7 mouse cellular contexts compared by ENCODE assay signal in the genomic region with DNA sequence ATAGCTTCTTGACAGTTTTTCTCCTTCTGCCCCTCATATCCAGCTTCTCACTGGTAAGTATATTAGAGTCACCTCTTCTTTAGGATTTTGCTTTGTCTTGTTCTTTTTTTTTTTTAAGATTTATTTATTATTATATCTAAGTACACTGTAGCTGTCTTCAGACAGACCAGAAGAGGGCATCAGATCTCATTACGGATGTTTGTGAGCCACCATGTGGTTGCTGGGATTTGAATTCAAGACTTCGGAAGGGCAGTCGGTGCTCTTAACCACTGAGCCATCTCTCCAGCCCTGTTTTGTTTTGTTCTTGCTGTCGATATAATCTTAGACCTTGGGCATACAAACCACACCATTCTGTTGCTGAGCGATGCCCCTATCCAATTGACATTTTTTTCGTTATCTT. TPM values are rescaled to one million over a fixed set of nuclear protein-coding genes. Genes with fewer than 3 reads are reported as not detected.
A peak's percentile ranks its signal among the peaks of the same experiment; 100 is the strongest.
DNase-seq lines count a peak whose midpoint lies in the region; ATAC-seq and TF ChIP-seq lines count a peak whose summit lies in the region.
"Not testable (repeated sequence)": the region's sequence is repeated elsewhere in the genome, so short reads cannot be mapped to it uniquely, and the experiment has no call there.

A gene (minus strand): TSS at position 155 of the 400 bp plus-strand sequence.

- not testable (repeated sequence) for H3K27me3 ChIP-seq in embryonic facial prominence, embryonic 10.5 days (replicated peaks; ENCODE audit: low read depth, poor library complexity, severe bottlenecking); hindbrain, embryonic 13.5 days; neural tube, embryonic 11.5 days (ENCODE audit: control insufficient read depth, insufficient read depth, low read length)

- H3K36me3 ChIP-seq in embryonic facial prominence, embryonic 10.5 days (replicated peaks): peaks cover 26% of the 10 kb centered on the region
- not testable (repeated sequence) for H3K36me3 ChIP-seq in hindbrain, embryonic 13.5 days; neural tube, embryonic 11.5 days (ENCODE audit: control insufficient read depth, insufficient read depth, low read length)

- intact Hi-C loops in gastrocnemius, postnatal 36 days (cut with DNase I): loop anchor here (2.0 to 5.0 kb wide), 2 partner anchors 36 to 74 kb away; a partner anchor contains a TSS

- peak within 1 kb of the TSS; percentile 64 for H3K4me2 ChIP-seq in hindbrain, embryonic 13.5 days
- peak within 1 kb of the TSS; percentile 46 for H3K4me2 ChIP-seq in neural tube, embryonic 11.5 days (ENCODE audit: low read depth)

- H3K9ac ChIP-seq in hindbrain, embryonic 13.5 days: peak within 1 kb of the TSS; percentile 82
- H3K9ac ChIP-seq in neural tube, embryonic 11.5 days (ENCODE audit: low read length): peak within 1 kb of the TSS; percentile 62

- 38% methylated on average over 6 of the region's 6 CpGs for WGBS in embryonic facial prominence, embryonic 10.5 days
- 39% methylated on average over 6 of the region's 6 CpGs for WGBS in hindbrain, embryonic 13.5 days
- WGBS in lung, adult 2 months: 21% methylated on average over 6 of the region's 6 CpGs
- 38% methylated on average over 6 of the region's 6 CpGs for WGBS in neural tube, embryonic 11.5 days

- H3K4me3 ChIP-seq in embryonic facial prominence, embryonic 10.5 days: peak within 1 kb of the TSS; percentile 68
- H3K4me3 ChIP-seq in hindbrain, embryonic 13.5 days: peak within 1 kb of the TSS; percentile 64
- H3K4me3 ChIP-seq in lung, adult 2 months (replicated peaks; ENCODE audit: extremely low read depth, low read depth, low read length): peak within 1 kb of the TSS; percentile 90
- H3K4me3 ChIP-seq in neural tube, embryonic 11.5 days (ENCODE audit: low read depth, low read length): peak within 1 kb of the TSS; percentile 69

- DNase-seq in embryonic facial prominence, embryonic 10.5 days (ENCODE audit: low spot score); gastrocnemius, postnatal 36 days; lung, adult 2 months; neural tube, embryonic 11.5 days (ENCODE audit: low spot score): not testable (repeated sequence)
- peak in 1 of 2 experiments; percentile 41 for DNase-seq in layer of hippocampus, postnatal 14 days (ENCODE audit: low spot score in 2 of 2)

- peak; percentile 4 for ATAC-seq in activated CD4-positive, CD25-positive, alpha-beta regulatory T cell, adult 4 months
- ATAC-seq in hindbrain, embryonic 13.5 days (ENCODE audit: low FRiP score): peak; percentile 23
- 0 out of 2 replicates have a peak, but pooled peaks have one; percentile 10 for ATAC-seq in neural tube, embryonic 11.5 days (ENCODE audit: insufficient read depth, low FRiP score, low TSS enrichment)

- H3K4me1 ChIP-seq in embryonic facial prominence, embryonic 10.5 days: peaks cover 13% of the 10 kb centered on the region
- peaks cover 21% of the 10 kb centered on the region for H3K4me1 ChIP-seq in hindbrain, embryonic 13.5 days (replicated peaks)
- not testable (repeated sequence) for H3K4me1 ChIP-seq in lung, adult 2 months (ENCODE audit: control insufficient read depth, insufficient read depth, low read length); neural tube, embryonic 11.5 days (ENCODE audit: control insufficient read depth, insufficient read depth, low read length)

- peak within 1 kb of the TSS; percentile 82 for H3K27ac ChIP-seq in embryonic facial prominence, embryonic 10.5 days (replicated peaks)
- peak within 1 kb of the TSS; percentile 84 for H3K27ac ChIP-seq in hindbrain, embryonic 13.5 days
- H3K27ac ChIP-seq in neural tube, embryonic 11.5 days (ENCODE audit: low read depth, low read length): peak within 1 kb of the TSS; percentile 47; the same call in 1 of the 2 replicates

- not testable (repeated sequence) for TF ChIP-seq CTCF in lung, adult 2 months (IDR thresholded peaks at IDR 0.05; ENCODE audit: insufficient read depth, low read length)

- H3K9me3 ChIP-seq in embryonic facial prominence, embryonic 10.5 days; hindbrain, embryonic 13.5 days; neural tube, embryonic 11.5 days (ENCODE audit: control insufficient read depth, low read length): not testable (repeated sequence)

- TF ChIP-seq POLR2A in lung, adult 2 months (IDR thresholded peaks at IDR 0.05; ENCODE audit: borderline replicate concordance, extremely low read depth, low read depth, low read length): not testable (repeated sequence)

RNA-seq across cellular contexts. Expression of the gene that starts here (rescaled TPM):
- 10 to 100 TPM; 31.6 to 35.3 TPM for polyA plus RNA-seq in activated CD4-positive, CD25-positive, alpha-beta regulatory T cell, adult 4 months (2017; shearing (Covaris generic))
- 68.5 and 73.6 TPM in 2 replicates for polyA plus RNA-seq in embryonic facial prominence, embryonic 10.5 days (2016; fragmentation: Nextera tagmentation; extraction: Ambion mirVana)
- 10 to 100 TPM; 22.3 to 23.9 TPM for total RNA-seq in gastrocnemius, postnatal 36 days (2021)
- 69.5 and 75.6 TPM in 2 replicates for polyA plus RNA-seq in hindbrain, embryonic 13.5 days (2015; fragmentation: Nextera tagmentation; extraction: Ambion mirVana)
- 10 to 100 TPM; 61.8 to 63.9 TPM for total RNA-seq in layer of hippocampus, postnatal 14 days (2021)
- 23.8 and 26.8 TPM in 2 replicates for polyA plus RNA-seq in lung, adult 2 months (2012; rRNA removed)
- 78.8 and 79.1 TPM in 2 replicates for polyA plus RNA-seq in neural tube, embryonic 11.5 days (2014; fragmentation: Nextera tagmentation; extraction: Ambion mirVana)
